In genomic region chr9:63890717-63891116, GRCm38 (mm10) we compare ENCODE assay signal across 15 mouse cellular contexts.
A peak's percentile ranks its signal among the peaks of the same experiment; 100 is the strongest.
DNase-seq lines count a peak whose midpoint lies in the region; ATAC-seq lines count a peak whose summit lies in the region.
"Had no signal": no experiment of that assay in that cellular context is flagged by ENCODE, and none has a peak within 500 bp of the region (broad histone marks: within the 10 kb centered on the region; RNA-seq: fewer than 3 reads in every experiment).

No protein-coding gene starts in this region.

- no peak overlapping the region for H3K27ac ChIP-seq in hindbrain, embryonic 16.5 days (ENCODE audit: low read depth, low read length)
- H3K27ac ChIP-seq in hindbrain, embryonic 10.5 days: no peak overlapping the region; the same call in 1 of the 2 replicates
- no peak overlapping the region for H3K27ac ChIP-seq in kidney, embryonic 16.5 days (ENCODE audit: low read length)
- H3K27ac ChIP-seq: forebrain, embryonic 10.5 days; heart, embryonic 13.5 days; left cerebral cortex, adult 2 months had no signal

- DNase-seq in hindbrain, embryonic 10.5 days (ENCODE audit: low spot score): no peak
- DNase-seq in heart, postnatal 4 days: peak; percentile 55
- peak; percentile 51 for DNase-seq in lung, postnatal 36 days
- DNase-seq in adrenal gland, adult 8-10 months: no peak
- DNase-seq: cerebellum, adult 9-11 months; liver; right cerebral cortex, postnatal 14 days had no signal

- WGBS in hindbrain, embryonic 16.5 days: 65% methylated on average over 5 of the region's 5 CpGs
- 76% methylated on average over 5 of the region's 5 CpGs for WGBS in hindbrain, embryonic 10.5 days
- WGBS in kidney, embryonic 16.5 days: 51% methylated on average over 5 of the region's 5 CpGs

- H3K4me1 ChIP-seq in hindbrain, embryonic 16.5 days (ENCODE audit: control insufficient read depth, insufficient read depth, low read depth, low read length): 0 out of 2 replicates have a peak, but pooled peaks cover 4% of the 10 kb centered on the region
- H3K4me1 ChIP-seq in hindbrain, embryonic 10.5 days (replicated peaks): peaks cover 16% of the 10 kb centered on the region; the same call in 1 of the 2 replicates
- H3K4me1 ChIP-seq in kidney, embryonic 16.5 days (ENCODE audit: insufficient read depth, low read length): no peaks in the 10 kb centered on the region

- no peak overlapping the region for H3K4me2 ChIP-seq in hindbrain, embryonic 16.5 days (ENCODE audit: low read length)
- no peak overlapping the region for H3K4me2 ChIP-seq in kidney, embryonic 16.5 days (replicated peaks; ENCODE audit: low read depth, low read length)
- H3K4me2 ChIP-seq: heart, embryonic 13.5 days had no signal

- peak; percentile 50 for ATAC-seq in hindbrain, embryonic 16.5 days
- 0 out of 2 replicates have a peak, but pooled peaks have one; percentile 37 for ATAC-seq in kidney, embryonic 16.5 days (ENCODE audit: low FRiP score, low TSS enrichment)
- no peak for ATAC-seq in megakaryocyte-erythroid progenitor cell, adult 5-6 weeks (replicated peaks; ENCODE audit: low FRiP score, low TSS enrichment, poor library complexity, severe bottlenecking)
- ATAC-seq: Patski had no signal

- H3K9ac ChIP-seq in hindbrain, embryonic 16.5 days (ENCODE audit: low read depth, low read length): no peak overlapping the region
- no peak overlapping the region for H3K9ac ChIP-seq in kidney, embryonic 16.5 days (replicated peaks; ENCODE audit: low read length)
- H3K9ac ChIP-seq: heart, embryonic 13.5 days had no signal

- no peaks in the 10 kb centered on the region for H3K27me3 ChIP-seq in hindbrain, embryonic 16.5 days (replicated peaks; ENCODE audit: control insufficient read depth, insufficient read depth, low read length)
- no peaks in the 10 kb centered on the region for H3K27me3 ChIP-seq in hindbrain, embryonic 10.5 days (ENCODE audit: insufficient read depth, poor library complexity, severe bottlenecking)
- H3K27me3 ChIP-seq in kidney, embryonic 16.5 days (ENCODE audit: insufficient read depth, low read length): no peaks in the 10 kb centered on the region
- H3K27me3 ChIP-seq: CH12.LX; heart, embryonic 13.5 days; Patski had no signal

- H3K9me3 ChIP-seq in hindbrain, embryonic 16.5 days (ENCODE audit: control insufficient read depth, low read length): no peaks in the 10 kb centered on the region
- no peaks in the 10 kb centered on the region for H3K9me3 ChIP-seq in hindbrain, embryonic 10.5 days
- H3K9me3 ChIP-seq in kidney, embryonic 16.5 days (ENCODE audit: low read length): no peaks in the 10 kb centered on the region
- H3K9me3 ChIP-seq: forebrain, embryonic 10.5 days; heart, embryonic 13.5 days had no signal

- no peaks in the 10 kb centered on the region for H3K36me3 ChIP-seq in hindbrain, embryonic 16.5 days (ENCODE audit: control insufficient read depth, insufficient read depth, low read length)
- H3K36me3 ChIP-seq in hindbrain, embryonic 10.5 days: no peaks in the 10 kb centered on the region
- no peaks in the 10 kb centered on the region for H3K36me3 ChIP-seq in kidney, embryonic 16.5 days (ENCODE audit: insufficient read depth, low read length)
- H3K36me3 ChIP-seq: forebrain, embryonic 10.5 days; heart, embryonic 13.5 days had no signal

- no peak overlapping the region for H3K4me3 ChIP-seq in hindbrain, embryonic 16.5 days (ENCODE audit: low read length)
- no peak overlapping the region for H3K4me3 ChIP-seq in hindbrain, embryonic 10.5 days
- H3K4me3 ChIP-seq in kidney, embryonic 16.5 days (ENCODE audit: low read length): no peak overlapping the region
- H3K4me3 ChIP-seq: forebrain, embryonic 10.5 days; heart, embryonic 13.5 days; left cerebral cortex, adult 2 months had no signal

Comparison
In these comparisons a context has a peak if more than half of its experiments do, and no peak if none do; other contexts are left out.
1. DNase-seq: peak in heart, postnatal 4 days (single experiment) and lung, postnatal 36 days (single experiment); none in hindbrain, embryonic 10.5 days (single experiment) and adrenal gland, adult 8-10 months (single experiment).